ENCODE assay signal across 23 mouse cellular contexts in the genomic region with DNA sequence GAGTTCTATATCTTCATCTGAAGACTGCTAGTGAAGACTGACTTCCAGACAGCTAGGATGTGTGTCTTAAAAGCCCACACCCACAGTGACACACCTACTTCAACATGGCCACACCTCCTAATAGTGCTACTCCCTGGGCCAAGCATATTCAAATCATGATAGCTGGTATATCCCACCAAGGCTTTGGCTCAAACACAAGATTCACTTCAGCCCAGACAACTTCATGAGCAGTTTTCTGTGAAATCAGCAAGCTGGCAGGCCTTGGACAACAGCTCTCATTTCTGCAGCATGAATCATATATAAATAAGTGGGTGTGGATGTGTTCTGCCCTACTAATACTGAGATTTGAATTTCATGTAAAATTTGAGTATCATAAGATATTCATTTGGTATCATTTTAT. TPM values are rescaled to one million over a fixed set of nuclear protein-coding genes. Genes with fewer than 3 reads are reported as not detected.
"Had no signal": no experiment of that assay in that cellular context is flagged by ENCODE, and none has a peak within 500 bp of the region (broad histone marks: within the 10 kb centered on the region; RNA-seq: fewer than 3 reads in every experiment).

No protein-coding gene starts in this region.

- ATAC-seq: liver, postnatal 0 days; midbrain, embryonic 13.5 days; midbrain, embryonic 16.5 days had no signal

- H3K9ac ChIP-seq: liver, embryonic 14.5 days; liver, postnatal 0 days; lung, embryonic 15.5 days; midbrain, embryonic 13.5 days; neural tube, embryonic 13.5 days had no signal

- H3K27ac ChIP-seq: kidney, postnatal 0 days; layer of hippocampus, adult 2 months; left cerebral cortex, adult 2 months; liver, embryonic 14.5 days; lung, embryonic 15.5 days; midbrain, embryonic 10.5 days; midbrain, embryonic 13.5 days; neural tube, embryonic 13.5 days had no signal

- H3K4me3 ChIP-seq: layer of hippocampus, adult 2 months; left cerebral cortex, adult 2 months; lung, embryonic 15.5 days; megakaryocyte, embryonic 14.5 days; midbrain, embryonic 10.5 days; midbrain, embryonic 13.5 days; myocyte; neural tube, embryonic 13.5 days had no signal

- H3K27me3 ChIP-seq: lung, embryonic 15.5 days; midbrain, embryonic 13.5 days; neural tube, embryonic 13.5 days had no signal

- H3K9me3 ChIP-seq: lung, embryonic 15.5 days; megakaryocyte, embryonic 14.5 days; midbrain, embryonic 10.5 days; midbrain, embryonic 13.5 days; neural tube, embryonic 13.5 days had no signal

- H3K4me1 ChIP-seq: lung, embryonic 15.5 days; megakaryocyte, embryonic 14.5 days had no signal

- H3K36me3 ChIP-seq: lung, embryonic 15.5 days; neural tube, embryonic 13.5 days had no signal

- H3K4me2 ChIP-seq: liver, embryonic 11.5 days; lung, embryonic 15.5 days; midbrain, embryonic 13.5 days; neural tube, embryonic 13.5 days had no signal

- DNase-seq: kidney, adult 2 months; kidney, postnatal 25 days; layer of hippocampus, adult 9-11 months; layer of hippocampus, postnatal 36 days; liver, postnatal 0 days; retina, postnatal 1 day; right cerebral cortex, postnatal 25 days; thymus, adult 18-20 months; thymus, postnatal 36 days had no signal

RNA-seq across cellular contexts. Expression of a gene that starts 29.2 kb away (rescaled TPM):
- total RNA-seq: monocyte, adult 5-6 weeks; neutrophil, adult 5-6 weeks had no signal
- polyA plus RNA-seq: liver, postnatal 0 days had no signal
